Mouse (Mus musculus): ENCODE measurements at regions not wholly inside any gene's neighbourhood (a gene's known extent, or its start where the extent isn't known, plus 50 kb on each side); places are given as distances from the start of the nearest gene placed in this dataset.

- H3K27me3 ChIP-seq (replicated peaks): no peaks in the 10 kb centered on the region
- 28% methylated on average over 1 of the region's 1 CpGs for WGBS
- ATAC-seq (ENCODE audit: insufficient number of reproducible peaks, low FRiP score): peak; percentile 59; the same call in 1 of the 2 replicates
These were observed 313.2 kb upstream of the Actbl2 start for GRCm38 (mm10) chr13:110941587-110941986.

GRCm38 (mm10) chr13:110942986-110943644 lies 311.7 kb upstream of the Actbl2 start:
- peaks cover 8% of the 10 kb centered on the region for H3K4me1 ChIP-seq (replicated peaks)
- whole genome bisulfite sequencing: 83% methylated on average over 4 of the region's 4 CpGs
- H3K4me3 ChIP-seq: no peak overlapping the region
- no peak overlapping the region for H3K27ac ChIP-seq (ENCODE audit: poor library complexity, severe bottlenecking)
- H3K9me3 ChIP-seq (replicated peaks): no peaks in the 10 kb centered on the region
- no peak overlapping the region for H3K9ac ChIP-seq
- H3K27me3 ChIP-seq (replicated peaks): no peaks in the 10 kb centered on the region
- no peak for ATAC-seq (ENCODE audit: insufficient number of reproducible peaks, low FRiP score)
- H3K36me3 ChIP-seq: no peaks in the 10 kb centered on the region
- H3K4me2 ChIP-seq: no peak overlapping the region

More at GRCm38 (mm10) chr13:110941587-110941986, 313.2 kb upstream of the Actbl2 start:
- peak overlapping the region; percentile 88 for H3K27ac ChIP-seq (ENCODE audit: poor library complexity, severe bottlenecking)
- no peaks in the 10 kb centered on the region for H3K9me3 ChIP-seq (replicated peaks)
- H3K9ac ChIP-seq: no peak overlapping the region
- no peaks in the 10 kb centered on the region for H3K36me3 ChIP-seq
- no peak overlapping the region for H3K4me3 ChIP-seq
- peaks cover 8% of the 10 kb centered on the region for H3K4me1 ChIP-seq (replicated peaks)
- H3K4me2 ChIP-seq: no peak overlapping the region

GRCm38 (mm10) chr13:110944061-110944460 lies 310.8 kb upstream of the Actbl2 start:
- 73% methylated on average over 4 of the region's 4 CpGs for WGBS
- ATAC-seq (ENCODE audit: insufficient number of reproducible peaks, low FRiP score): no peak
- H3K27me3 ChIP-seq (replicated peaks): no peaks in the 10 kb centered on the region
- H3K27ac ChIP-seq (ENCODE audit: poor library complexity, severe bottlenecking): no peak overlapping the region
- no peak overlapping the region for H3K9ac ChIP-seq
- no peak overlapping the region for H3K4me2 ChIP-seq
- no peak overlapping the region for H3K4me3 ChIP-seq
- H3K9me3 ChIP-seq (replicated peaks): no peaks in the 10 kb centered on the region
- peaks cover 8% of the 10 kb centered on the region for H3K4me1 ChIP-seq (replicated peaks)
- no peaks in the 10 kb centered on the region for H3K36me3 ChIP-seq

GRCm38 (mm10) chr13:110944683-110945082 lies 310.1 kb upstream of the Actbl2 start:
- no peak overlapping the region for H3K27ac ChIP-seq (ENCODE audit: poor library complexity, severe bottlenecking)
- 80% methylated on average over 5 of the region's 5 CpGs for WGBS

GRCm38 (mm10) chr13:110960212-110960611 lies 294.6 kb upstream of the Actbl2 start:
- H3K36me3 ChIP-seq: no peaks in the 10 kb centered on the region
- H3K27ac ChIP-seq (ENCODE audit: poor library complexity, severe bottlenecking): no peak overlapping the region
- no peaks in the 10 kb centered on the region for H3K4me1 ChIP-seq (replicated peaks)
- ATAC-seq (ENCODE audit: insufficient number of reproducible peaks, low FRiP score): no peak
- H3K4me2 ChIP-seq: no peak overlapping the region
- H3K4me3 ChIP-seq: no peak overlapping the region
- 0 out of 2 replicates have a peak, but pooled peaks cover 4% of the 10 kb centered on the region for H3K9me3 ChIP-seq (replicated peaks)
- WGBS: 81% methylated on average over 5 of the region's 5 CpGs
- H3K9ac ChIP-seq: no peak overlapping the region
- H3K27me3 ChIP-seq (replicated peaks): no peaks in the 10 kb centered on the region

More at GRCm38 (mm10) chr13:110944683-110945082, 310.1 kb upstream of the Actbl2 start:
- ATAC-seq (ENCODE audit: insufficient number of reproducible peaks, low FRiP score): no peak
- Histone ChIP-seq H3K4me3 (no peak overlapping the region), H3K9ac (no peak overlapping the region), H3K9me3 (replicated peaks) (no peaks in the 10 kb centered on the region), H3K27me3 (replicated peaks) (no peaks in the 10 kb centered on the region), H3K36me3 (no peaks in the 10 kb centered on the region), H3K4me2 (no peak overlapping the region), H3K4me1 (replicated peaks) (peaks cover 8% of the 10 kb centered on the region)

- H3K36me3 ChIP-seq: no peaks in the 10 kb centered on the region
- no peaks in the 10 kb centered on the region for H3K27me3 ChIP-seq (replicated peaks)
- peak; percentile 73 for ATAC-seq (ENCODE audit: insufficient number of reproducible peaks, low FRiP score)
- H3K4me2 ChIP-seq: peak overlapping the region; percentile 1; the same call in 1 of the 2 replicates
- H3K27ac ChIP-seq (ENCODE audit: poor library complexity, severe bottlenecking): peak overlapping the region; percentile 36
- H3K4me3 ChIP-seq: no peak overlapping the region
- H3K9ac ChIP-seq: no peak overlapping the region
- H3K4me1 ChIP-seq (replicated peaks): peaks cover 16% of the 10 kb centered on the region
- no peaks in the 10 kb centered on the region for H3K9me3 ChIP-seq (replicated peaks)
- 27% methylated on average over 8 of the region's 8 CpGs for WGBS
These were observed 287.7 kb upstream of the Actbl2 start for GRCm38 (mm10) chr13:110967109-110967508.

- Histone ChIP-seq H3K9ac (no peak overlapping the region), H3K9me3 (replicated peaks) (no peaks in the 10 kb centered on the region), H3K4me2 (no peak overlapping the region), H3K27ac (ENCODE audit: poor library complexity, severe bottlenecking) (peak overlapping the region; percentile 36), H3K4me1 (replicated peaks) (peaks cover 16% of the 10 kb centered on the region), H3K36me3 (no peaks in the 10 kb centered on the region), H3K27me3 (replicated peaks) (no peaks in the 10 kb centered on the region), H3K4me3 (no peak overlapping the region)
- WGBS: 49% methylated on average over 5 of the region's 5 CpGs
- ATAC-seq (ENCODE audit: insufficient number of reproducible peaks, low FRiP score): peak; percentile 87
These were observed 286.9 kb upstream of the Actbl2 start for GRCm38 (mm10) chr13:110967626-110968506.

GRCm38 (mm10) chr13:110968507-110968905 lies 286.3 kb upstream of the Actbl2 start:
- H3K4me1 ChIP-seq (replicated peaks): peaks cover 16% of the 10 kb centered on the region
- no peak overlapping the region for H3K4me3 ChIP-seq
- no peak overlapping the region for H3K9ac ChIP-seq
- 0 out of 2 replicates have a peak, but pooled peaks have one; percentile 30 for ATAC-seq (ENCODE audit: insufficient number of reproducible peaks, low FRiP score)
- no peaks in the 10 kb centered on the region for H3K36me3 ChIP-seq
- no peaks in the 10 kb centered on the region for H3K9me3 ChIP-seq (replicated peaks)
- WGBS: 26% methylated on average over 7 of the region's 7 CpGs
- no peak overlapping the region for H3K4me2 ChIP-seq
- H3K27me3 ChIP-seq (replicated peaks): no peaks in the 10 kb centered on the region
- no peak overlapping the region for H3K27ac ChIP-seq (ENCODE audit: poor library complexity, severe bottlenecking)

GRCm38 (mm10) chr13:110977379-110977778 lies 277.4 kb upstream of the Actbl2 start:
- ATAC-seq (ENCODE audit: insufficient number of reproducible peaks, low FRiP score): no peak
- no peak overlapping the region for H3K27ac ChIP-seq (ENCODE audit: poor library complexity, severe bottlenecking)
- no peaks in the 10 kb centered on the region for H3K4me1 ChIP-seq (replicated peaks)
- H3K9ac ChIP-seq: no peak overlapping the region
- H3K4me2 ChIP-seq: no peak overlapping the region
- 76% methylated on average over 5 of the region's 5 CpGs for WGBS
- H3K4me3 ChIP-seq: no peak overlapping the region
- no peaks in the 10 kb centered on the region for H3K9me3 ChIP-seq (replicated peaks)
- H3K27me3 ChIP-seq (replicated peaks): no peaks in the 10 kb centered on the region
- no peaks in the 10 kb centered on the region for H3K36me3 ChIP-seq

GRCm38 (mm10) chr13:110978022-110978421 lies 276.8 kb upstream of the Actbl2 start:
- ATAC-seq (ENCODE audit: insufficient number of reproducible peaks, low FRiP score): no peak
- no peak overlapping the region for H3K27ac ChIP-seq (ENCODE audit: poor library complexity, severe bottlenecking)
- H3K9me3 ChIP-seq (replicated peaks): no peaks in the 10 kb centered on the region
- H3K9ac ChIP-seq: no peak overlapping the region
- no peak overlapping the region for H3K4me2 ChIP-seq
- no peaks in the 10 kb centered on the region for H3K27me3 ChIP-seq (replicated peaks)
- WGBS: 73% methylated on average over 3 of the region's 3 CpGs
- no peak overlapping the region for H3K4me3 ChIP-seq
- H3K4me1 ChIP-seq (replicated peaks): no peaks in the 10 kb centered on the region
- H3K36me3 ChIP-seq: no peaks in the 10 kb centered on the region

GRCm38 (mm10) chr13:110990677-110991076 lies 264.1 kb upstream of the Actbl2 start:
- Histone ChIP-seq H3K4me2 (no peak overlapping the region), H3K9me3 (replicated peaks) (no peaks in the 10 kb centered on the region), H3K36me3 (no peaks in the 10 kb centered on the region), H3K4me1 (replicated peaks) (no peaks in the 10 kb centered on the region), H3K27me3 (replicated peaks) (no peaks in the 10 kb centered on the region), H3K9ac (no peak overlapping the region), H3K4me3 (no peak overlapping the region), H3K27ac (ENCODE audit: poor library complexity, severe bottlenecking) (no peak overlapping the region)
- ATAC-seq (ENCODE audit: insufficient number of reproducible peaks, low FRiP score): no peak
- WGBS: 88% methylated on average over 2 of the region's 2 CpGs
